Mouse (Mus musculus): ENCODE measurements at regions not wholly inside any gene's neighbourhood (a gene's known extent, or its start where the extent isn't known, plus 50 kb on each side); places are given as distances from the start of the nearest gene placed in this dataset.

GRCm38 (mm10) chr5:125907909-125908308 is 376.3 kb downstream of the Tmem132b start:
- Histone ChIP-seq H3K27me3 (ENCODE audit: control insufficient read depth, insufficient read depth, low read length) (no peaks in the 10 kb centered on the region), H3K36me3 (ENCODE audit: control insufficient read depth, insufficient read depth, low read length) (no peaks in the 10 kb centered on the region), H3K4me1 (ENCODE audit: control insufficient read depth in 2 of 2, insufficient read depth in 2 of 2, low read length in 2 of 2) (no peaks in the 10 kb centered on the region), H3K9ac (ENCODE audit: low read length) (no peak overlapping the region), H3K9me3 (ENCODE audit: control insufficient read depth, low read length) (peaks cover 9% of the 10 kb centered on the region), H3K27ac (replicated peaks in 1 of 2; ENCODE audit: control insufficient read depth in 1 of 2, insufficient read depth in 1 of 2, low read depth in 2 of 2, low read length in 2 of 2) (no peak overlapping the region), H3K4me2 (ENCODE audit: low read length) (no peak overlapping the region), H3K4me3 (ENCODE audit: control insufficient read depth in 1 of 2, insufficient read depth in 1 of 2, low read depth in 1 of 2, low read length in 2 of 2) (no peak overlapping the region)
- no peak for ATAC-seq (ENCODE audit: insufficient number of reproducible peaks, insufficient read depth, low FRiP score, low read depth)
- WGBS, result 83% methylated on average over 5 of the region's 5 CpGs

GRCm38 (mm10) chr5:125915857-125916256 is 384.3 kb downstream of the Tmem132b start:
- no peak overlapping the region for H3K9ac ChIP-seq (ENCODE audit: low read length)
- ATAC-seq (ENCODE audit: insufficient number of reproducible peaks, insufficient read depth, low FRiP score, low read depth), result no peak

GRCm38 (mm10) chr5:125920965-125921364 is 389.4 kb downstream of the Tmem132b start:
- no peaks in the 10 kb centered on the region for H3K27me3 ChIP-seq (ENCODE audit: control insufficient read depth, insufficient read depth, low read length)
- H3K4me1 ChIP-seq (ENCODE audit: control insufficient read depth in 2 of 2, insufficient read depth in 2 of 2, low read length in 2 of 2), result no peaks in the 10 kb centered on the region
- 24% methylated on average over 11 of the region's 11 CpGs for WGBS
- no peak for ATAC-seq (ENCODE audit: insufficient number of reproducible peaks, insufficient read depth, low FRiP score, low read depth)
- no peak overlapping the region for H3K27ac ChIP-seq (replicated peaks in 1 of 2; ENCODE audit: control insufficient read depth in 1 of 2, insufficient read depth in 1 of 2, low read depth in 2 of 2, low read length in 2 of 2)
- no peak overlapping the region for H3K9ac ChIP-seq (ENCODE audit: low read length)
- H3K36me3 ChIP-seq (ENCODE audit: control insufficient read depth, insufficient read depth, low read length), result no peaks in the 10 kb centered on the region
- no peak overlapping the region for H3K4me3 ChIP-seq (ENCODE audit: control insufficient read depth in 1 of 2, insufficient read depth in 1 of 2, low read depth in 1 of 2, low read length in 2 of 2)
- H3K4me2 ChIP-seq (ENCODE audit: low read length), result no peak overlapping the region
- H3K9me3 ChIP-seq (ENCODE audit: control insufficient read depth, low read length), result 0 out of 2 replicates have a peak, but pooled peaks cover 4% of the 10 kb centered on the region

More at GRCm38 (mm10) chr5:125915857-125916256, 384.3 kb downstream of the Tmem132b start:
- 0 out of 2 replicates have a peak, but pooled peaks cover 13% of the 10 kb centered on the region for H3K9me3 ChIP-seq (ENCODE audit: control insufficient read depth, low read length)
- H3K4me2 ChIP-seq (ENCODE audit: low read length), result no peak overlapping the region
- H3K27ac ChIP-seq (replicated peaks in 1 of 2; ENCODE audit: control insufficient read depth in 1 of 2, insufficient read depth in 1 of 2, low read depth in 2 of 2, low read length in 2 of 2), result no peak overlapping the region
- no peaks in the 10 kb centered on the region for H3K36me3 ChIP-seq (ENCODE audit: control insufficient read depth, insufficient read depth, low read length)
- H3K4me3 ChIP-seq (ENCODE audit: control insufficient read depth in 1 of 2, insufficient read depth in 1 of 2, low read depth in 1 of 2, low read length in 2 of 2), result no peak overlapping the region
- H3K27me3 ChIP-seq (ENCODE audit: control insufficient read depth, insufficient read depth, low read length), result no peaks in the 10 kb centered on the region
- 78% methylated on average over 4 of the region's 4 CpGs for WGBS
- H3K4me1 ChIP-seq (ENCODE audit: control insufficient read depth in 2 of 2, insufficient read depth in 2 of 2, low read length in 2 of 2), result no peaks in the 10 kb centered on the region

- no peaks in the 10 kb centered on the region for H3K4me1 ChIP-seq (ENCODE audit: control insufficient read depth in 2 of 2, insufficient read depth in 2 of 2, low read length in 2 of 2)
- no peaks in the 10 kb centered on the region for H3K36me3 ChIP-seq (ENCODE audit: control insufficient read depth, insufficient read depth, low read length)
- ATAC-seq (ENCODE audit: insufficient number of reproducible peaks, insufficient read depth, low FRiP score, low read depth), result no peak
- no peak overlapping the region for H3K4me3 ChIP-seq (ENCODE audit: control insufficient read depth in 1 of 2, insufficient read depth in 1 of 2, low read depth in 1 of 2, low read length in 2 of 2)
- no peak overlapping the region for H3K9ac ChIP-seq (ENCODE audit: low read length)
- no peaks in the 10 kb centered on the region for H3K27me3 ChIP-seq (ENCODE audit: control insufficient read depth, insufficient read depth, low read length)
- 0 out of 2 replicates have a peak, but pooled peaks cover 9% of the 10 kb centered on the region for H3K9me3 ChIP-seq (ENCODE audit: control insufficient read depth, low read length)
- H3K4me2 ChIP-seq (ENCODE audit: low read length), result no peak overlapping the region
- H3K27ac ChIP-seq (replicated peaks in 1 of 2; ENCODE audit: control insufficient read depth in 1 of 2, insufficient read depth in 1 of 2, low read depth in 2 of 2, low read length in 2 of 2), result no peak overlapping the region
- WGBS, result 64% methylated on average over 7 of the region's 7 CpGs
Observed at GRCm38 (mm10) chr5:125925856-125926497, 394.4 kb downstream of the Tmem132b start.

GRCm38 (mm10) chr5:125931502-125931901 is 399.9 kb downstream of the Tmem132b start:
- no peaks in the 10 kb centered on the region for H3K36me3 ChIP-seq (ENCODE audit: control insufficient read depth, insufficient read depth, low read length)
- no peak overlapping the region for H3K4me2 ChIP-seq (ENCODE audit: low read length)
- 0 out of 2 replicates have a peak, but pooled peaks cover 9% of the 10 kb centered on the region for H3K9me3 ChIP-seq (ENCODE audit: control insufficient read depth, low read length)
- no peak for ATAC-seq (ENCODE audit: insufficient number of reproducible peaks, insufficient read depth, low FRiP score, low read depth)
- H3K27ac ChIP-seq (replicated peaks in 1 of 2; ENCODE audit: control insufficient read depth in 1 of 2, insufficient read depth in 1 of 2, low read depth in 2 of 2, low read length in 2 of 2), result no peak overlapping the region
- H3K4me1 ChIP-seq (ENCODE audit: control insufficient read depth in 2 of 2, insufficient read depth in 2 of 2, low read length in 2 of 2), result no peaks in the 10 kb centered on the region
- H3K9ac ChIP-seq (ENCODE audit: low read length), result no peak overlapping the region
- H3K27me3 ChIP-seq (ENCODE audit: control insufficient read depth, insufficient read depth, low read length), result no peaks in the 10 kb centered on the region
- no peak overlapping the region for H3K4me3 ChIP-seq (ENCODE audit: control insufficient read depth in 1 of 2, insufficient read depth in 1 of 2, low read depth in 1 of 2, low read length in 2 of 2)
- 74% methylated on average over 4 of the region's 4 CpGs for WGBS

GRCm38 (mm10) chr5:125939416-125939815 is 407.8 kb downstream of the Tmem132b start:
- peaks cover 15% of the 10 kb centered on the region; the same call in 1 of the 2 replicates for H3K9me3 ChIP-seq (ENCODE audit: control insufficient read depth, low read length)
- 79% methylated on average over 3 of the region's 3 CpGs for WGBS
- H3K27ac ChIP-seq (replicated peaks in 1 of 2; ENCODE audit: control insufficient read depth in 1 of 2, insufficient read depth in 1 of 2, low read depth in 2 of 2, low read length in 2 of 2), result no peak overlapping the region
- H3K4me1 ChIP-seq (ENCODE audit: control insufficient read depth in 2 of 2, insufficient read depth in 2 of 2, low read length in 2 of 2), result no peaks in the 10 kb centered on the region
- H3K4me3 ChIP-seq (ENCODE audit: control insufficient read depth in 1 of 2, insufficient read depth in 1 of 2, low read depth in 1 of 2, low read length in 2 of 2), result no peak overlapping the region
- H3K27me3 ChIP-seq (ENCODE audit: control insufficient read depth, insufficient read depth, low read length), result no peaks in the 10 kb centered on the region
- ATAC-seq (ENCODE audit: insufficient number of reproducible peaks, insufficient read depth, low FRiP score, low read depth), result no peak
- no peak overlapping the region for H3K4me2 ChIP-seq (ENCODE audit: low read length)
- H3K9ac ChIP-seq (ENCODE audit: low read length), result no peak overlapping the region
- no peaks in the 10 kb centered on the region for H3K36me3 ChIP-seq (ENCODE audit: control insufficient read depth, insufficient read depth, low read length)

GRCm38 (mm10) chr5:125946729-125947128 is 415.2 kb downstream of the Tmem132b start:
- Histone ChIP-seq H3K4me3 (ENCODE audit: control insufficient read depth in 1 of 2, insufficient read depth in 1 of 2, low read depth in 1 of 2, low read length in 2 of 2) (no peak overlapping the region), H3K27ac (replicated peaks in 1 of 2; ENCODE audit: control insufficient read depth in 1 of 2, insufficient read depth in 1 of 2, low read depth in 2 of 2, low read length in 2 of 2) (no peak overlapping the region), H3K4me2 (ENCODE audit: low read length) (no peak overlapping the region), H3K27me3 (ENCODE audit: control insufficient read depth, insufficient read depth, low read length) (no peaks in the 10 kb centered on the region), H3K36me3 (ENCODE audit: control insufficient read depth, insufficient read depth, low read length) (no peaks in the 10 kb centered on the region), H3K4me1 (ENCODE audit: control insufficient read depth in 2 of 2, insufficient read depth in 2 of 2, low read length in 2 of 2) (no peaks in the 10 kb centered on the region), H3K9ac (ENCODE audit: low read length) (no peak overlapping the region), H3K9me3 (ENCODE audit: control insufficient read depth, low read length) (peaks cover 5% of the 10 kb centered on the region; the same call in 1 of the 2 replicates)
- WGBS, result 81% methylated on average over 4 of the region's 4 CpGs
- no peak for ATAC-seq (ENCODE audit: insufficient number of reproducible peaks, insufficient read depth, low FRiP score, low read depth)

- Histone ChIP-seq H3K36me3 (ENCODE audit: control insufficient read depth, insufficient read depth, low read length) (no peaks in the 10 kb centered on the region), H3K4me2 (ENCODE audit: low read length) (no peak overlapping the region), H3K4me1 (ENCODE audit: control insufficient read depth in 2 of 2, insufficient read depth in 2 of 2, low read length in 2 of 2) (no peaks in the 10 kb centered on the region), H3K27ac (replicated peaks in 1 of 2; ENCODE audit: control insufficient read depth in 1 of 2, insufficient read depth in 1 of 2, low read depth in 2 of 2, low read length in 2 of 2) (no peak overlapping the region), H3K9me3 (ENCODE audit: control insufficient read depth, low read length) (0 out of 2 replicates have a peak, but pooled peaks cover 9% of the 10 kb centered on the region), H3K4me3 (ENCODE audit: control insufficient read depth in 1 of 2, insufficient read depth in 1 of 2, low read depth in 1 of 2, low read length in 2 of 2) (no peak overlapping the region), H3K9ac (ENCODE audit: low read length) (no peak overlapping the region), H3K27me3 (ENCODE audit: control insufficient read depth, insufficient read depth, low read length) (no peaks in the 10 kb centered on the region)
- WGBS, result 65% methylated on average over 6 of the region's 6 CpGs
- ATAC-seq (ENCODE audit: insufficient number of reproducible peaks, insufficient read depth, low FRiP score, low read depth), result no peak
Observed at GRCm38 (mm10) chr5:125951641-125952040, 420.1 kb downstream of the Tmem132b start.
